Mouse (Mus musculus): ENCODE results near the gene Daam1. TPM values are rescaled to one million over a fixed set of nuclear protein-coding genes. Genes with fewer than 3 reads are reported as not detected.
A peak's percentile ranks its signal among the peaks of the same experiment; 100 is the strongest.

Daam1 gene
- polyA plus RNA-seq, 1 experiment from 2014 or later: 8.8 TPM

DNA sequence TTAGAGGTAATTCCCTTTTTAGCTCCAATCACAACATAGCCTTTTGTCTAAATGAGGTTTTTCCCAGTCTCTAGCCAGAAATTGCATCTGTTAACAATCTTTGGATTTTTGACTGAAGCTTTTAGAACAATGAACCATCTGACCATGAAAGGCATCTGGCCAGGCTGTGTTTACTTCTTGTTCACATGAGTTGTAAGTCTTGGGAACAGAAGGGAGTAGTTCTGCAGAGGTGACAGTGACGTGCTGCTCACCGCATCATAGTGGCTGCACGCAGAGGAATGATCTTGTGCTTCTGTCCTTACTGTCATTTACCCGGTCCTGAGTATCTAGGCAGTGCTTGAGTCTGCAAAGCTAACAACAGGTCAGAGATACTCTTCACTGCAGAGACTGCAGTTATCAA, 88.3 kb downstream of the Daam1 start:
- Histone ChIP-seq H3K4me2 (no peak overlapping the region), H3K27me3 (no peaks in the 10 kb centered on the region), H3K9ac (no peak overlapping the region), H3K36me3 (peaks cover 41% of the 10 kb centered on the region), H3K4me1 (replicated peaks) (peaks cover 8% of the 10 kb centered on the region), H3K27ac (no peak overlapping the region), H3K4me3 (replicated peaks) (no peak overlapping the region), H3K9me3 (replicated peaks) (no peaks in the 10 kb centered on the region)
- 82% methylated on average over 4 of the region's 4 CpGs for WGBS (ENCODE audit: insufficient replicate concordance)
- DNase-seq: no peak
- no peak for ATAC-seq (ENCODE audit: low read depth)

DNA sequence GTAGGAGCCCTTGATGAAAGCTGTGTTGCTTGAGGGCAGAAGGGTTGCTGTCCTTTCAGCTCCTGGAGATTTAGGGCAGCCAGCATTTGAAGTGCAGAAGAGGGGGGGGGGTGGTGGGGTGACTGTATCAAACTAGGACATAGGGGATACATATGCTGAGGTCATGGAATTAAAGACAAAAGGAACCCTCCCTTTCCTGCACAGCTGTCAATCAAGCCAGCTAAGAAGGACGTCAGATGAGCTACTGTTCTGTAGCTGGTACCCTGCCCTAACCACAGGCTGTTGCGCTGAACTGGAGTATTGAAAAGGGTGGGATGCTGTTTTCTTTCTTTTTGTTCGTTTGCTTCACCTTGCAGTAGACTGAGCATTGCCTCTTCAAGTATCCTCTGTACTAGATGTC, 89.1 kb downstream of the Daam1 start:
- Histone ChIP-seq H3K27ac (no peak overlapping the region), H3K4me2 (no peak overlapping the region), H3K4me1 (replicated peaks) (peaks cover 8% of the 10 kb centered on the region), H3K9ac (no peak overlapping the region), H3K9me3 (replicated peaks) (no peaks in the 10 kb centered on the region), H3K36me3 (peaks cover 43% of the 10 kb centered on the region), H3K4me3 (replicated peaks) (no peak overlapping the region), H3K27me3 (no peaks in the 10 kb centered on the region)
- no peak for DNase-seq
- WGBS (ENCODE audit: insufficient replicate concordance): 63% methylated on average over 3 of the region's 3 CpGs
- no peak for ATAC-seq (ENCODE audit: low read depth)

DNA sequence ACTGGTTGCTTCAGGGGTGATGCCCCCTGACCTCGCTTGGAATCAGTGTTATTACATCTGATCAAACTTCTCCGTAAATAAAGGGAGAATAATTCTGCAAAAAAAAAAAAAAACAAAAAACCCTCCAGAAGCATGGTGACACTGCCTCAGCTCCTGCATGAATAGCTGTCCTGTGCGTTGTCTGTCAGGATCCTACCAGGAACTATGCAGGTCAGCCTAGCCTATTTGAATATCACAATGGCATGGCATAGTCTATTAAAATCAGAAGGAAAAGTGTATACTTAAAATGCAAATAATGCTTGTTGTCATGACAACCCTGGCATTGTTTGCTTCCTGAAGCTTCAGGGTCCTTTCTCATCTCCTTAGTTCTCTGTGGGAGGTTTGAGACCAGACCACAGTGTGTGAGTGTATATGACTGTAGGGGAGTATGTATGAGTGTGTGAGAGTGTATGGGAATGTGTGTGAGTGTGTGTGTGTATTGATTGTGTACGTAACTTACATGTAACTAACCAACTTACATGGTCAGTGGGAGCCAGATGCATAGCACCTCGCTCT, 92.0 kb downstream of the Daam1 start:
- Histone ChIP-seq H3K9ac (no peak overlapping the region), H3K9me3 (replicated peaks) (no peaks in the 10 kb centered on the region), H3K4me3 (replicated peaks) (no peak overlapping the region), H3K27ac (no peak overlapping the region), H3K27me3 (no peaks in the 10 kb centered on the region), H3K4me1 (replicated peaks) (peaks cover 27% of the 10 kb centered on the region), H3K4me2 (no peak overlapping the region), H3K36me3 (peaks cover 21% of the 10 kb centered on the region)
- ATAC-seq (ENCODE audit: low read depth) (no peak), DNase-seq (no peak)
- WGBS (ENCODE audit: insufficient replicate concordance): 89% methylated on average over 5 of the region's 5 CpGs

DNA sequence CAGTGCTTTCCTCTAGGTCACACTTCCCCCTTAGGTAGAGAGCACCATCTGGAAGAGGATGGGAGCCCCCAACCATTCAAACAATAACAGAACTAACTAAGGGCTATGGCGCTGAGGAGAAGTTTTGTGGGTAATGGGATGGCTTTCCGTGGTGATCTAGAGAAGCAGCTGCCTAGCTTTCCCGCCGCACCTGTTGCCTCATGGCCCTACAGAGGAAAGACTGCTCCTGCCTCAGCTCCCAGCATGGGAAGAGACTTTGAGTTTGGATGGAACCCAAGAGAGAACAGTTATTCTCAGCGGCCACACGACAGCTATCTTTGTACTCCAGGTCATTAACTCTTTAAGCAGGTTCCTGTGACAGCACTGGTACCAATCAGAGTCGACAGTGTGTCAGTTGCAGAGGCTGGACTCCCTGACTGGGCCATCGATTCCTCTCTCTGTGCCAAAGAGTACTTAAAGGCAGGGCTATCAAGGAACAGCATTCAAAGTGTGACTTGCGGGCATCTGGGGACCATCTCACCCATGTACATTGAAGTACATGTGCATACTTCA, 94.2 kb downstream of the Daam1 start:
- 79% methylated on average over 9 of the region's 9 CpGs for WGBS (ENCODE audit: insufficient replicate concordance)
- H3K4me3 ChIP-seq (replicated peaks): no peak overlapping the region
- no peak overlapping the region for H3K27ac ChIP-seq
- peaks cover 39% of the 10 kb centered on the region for H3K4me1 ChIP-seq (replicated peaks)
- ATAC-seq (ENCODE audit: low read depth): no peak
- no peak for DNase-seq
- H3K9me3 ChIP-seq (replicated peaks): no peaks in the 10 kb centered on the region
- H3K9ac ChIP-seq: no peak overlapping the region
- no peaks in the 10 kb centered on the region for H3K27me3 ChIP-seq
- H3K36me3 ChIP-seq: peaks cover 12% of the 10 kb centered on the region; the same call in 1 of the 2 replicates
- no peak overlapping the region for H3K4me2 ChIP-seq

- Histone ChIP-seq H3K9ac (no peak overlapping the region), H3K27me3 (no peaks in the 10 kb centered on the region), H3K4me1 (replicated peaks) (peaks cover 48% of the 10 kb centered on the region), H3K4me2 (no peak overlapping the region), H3K36me3 (peaks cover 11% of the 10 kb centered on the region; the same call in 1 of the 2 replicates), H3K9me3 (replicated peaks) (no peaks in the 10 kb centered on the region), H3K4me3 (replicated peaks) (no peak overlapping the region), H3K27ac (no peak overlapping the region)
- ATAC-seq (ENCODE audit: low read depth) (no peak), DNase-seq (no peak)
- WGBS (ENCODE audit: insufficient replicate concordance): 67% methylated on average over 11 of the region's 11 CpGs
Measured at GRCm38 (mm10) chr12:71925990-71926700, 95.3 kb downstream of the Daam1 start.

DNA sequence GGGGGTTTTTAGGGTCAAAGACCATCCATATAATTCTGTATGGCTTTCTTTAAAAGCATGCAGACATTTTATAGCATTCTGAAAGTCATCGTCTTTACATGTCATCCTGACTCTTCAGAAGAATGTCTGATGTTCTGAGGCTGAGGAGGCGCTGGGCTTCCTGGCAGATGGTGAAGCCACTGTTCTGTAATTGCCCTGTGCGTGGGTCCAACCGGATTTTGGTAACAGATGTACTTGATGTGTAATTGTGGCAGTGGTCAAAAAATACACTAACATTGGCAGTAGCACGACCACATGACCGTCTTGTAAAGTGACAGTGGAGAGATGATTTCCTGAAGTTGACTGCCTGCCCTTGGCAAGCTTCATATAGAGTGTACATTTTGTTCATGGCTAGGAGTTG, 97.2 kb downstream of the Daam1 start:
- no peak overlapping the region for H3K9ac ChIP-seq
- no peak overlapping the region for H3K4me2 ChIP-seq
- no peak overlapping the region for H3K4me3 ChIP-seq (replicated peaks)
- no peak for DNase-seq
- peaks cover 8% of the 10 kb centered on the region; the same call in 1 of the 2 replicates for H3K36me3 ChIP-seq
- peaks cover 67% of the 10 kb centered on the region for H3K4me1 ChIP-seq (replicated peaks)
- no peaks in the 10 kb centered on the region for H3K27me3 ChIP-seq
- H3K27ac ChIP-seq: no peak overlapping the region
- no peaks in the 10 kb centered on the region for H3K9me3 ChIP-seq (replicated peaks)
- ATAC-seq (ENCODE audit: low read depth): no peak
- WGBS (ENCODE audit: insufficient replicate concordance): 82% methylated on average over 6 of the region's 6 CpGs

GRCm38 (mm10) chr12:71929876-71930275, 99.0 kb downstream of the Daam1 start:
- peaks cover 82% of the 10 kb centered on the region for H3K4me1 ChIP-seq (replicated peaks)
- ATAC-seq (ENCODE audit: low read depth) (peak; percentile 73), DNase-seq (peak; percentile 58)
- peaks cover 6% of the 10 kb centered on the region; the same call in 1 of the 2 replicates for H3K36me3 ChIP-seq
- H3K9me3 ChIP-seq (replicated peaks): no peaks in the 10 kb centered on the region
- no peak overlapping the region for H3K4me3 ChIP-seq (replicated peaks)
- peak overlapping the region; percentile 48 for H3K9ac ChIP-seq
- no peaks in the 10 kb centered on the region for H3K27me3 ChIP-seq
- H3K4me2 ChIP-seq: peak overlapping the region; percentile 37
- peak overlapping the region; percentile 81 for H3K27ac ChIP-seq
- WGBS (ENCODE audit: insufficient replicate concordance): 25% methylated on average over 2 of the region's 2 CpGs

- Histone ChIP-seq H3K4me1 (replicated peaks) (peaks cover 85% of the 10 kb centered on the region), H3K36me3 (peaks cover 17% of the 10 kb centered on the region), H3K9me3 (replicated peaks) (no peaks in the 10 kb centered on the region), H3K4me2 (peak overlapping the region; percentile 47), H3K27ac (peak overlapping the region; percentile 93), H3K27me3 (no peaks in the 10 kb centered on the region), H3K9ac (peak overlapping the region; percentile 40; the same call in 1 of the 2 replicates), H3K4me3 (replicated peaks) (no peak overlapping the region)
- DNase-seq (peak; percentile 79), ATAC-seq (ENCODE audit: low read depth) (peak; percentile 96)
- WGBS (ENCODE audit: insufficient replicate concordance): 20% methylated on average over 9 of the region's 9 CpGs
Measured at GRCm38 (mm10) chr12:71932433-71933386, 101.8 kb downstream of the Daam1 start.

- peak overlapping the region; percentile 93 for H3K27ac ChIP-seq
- peaks cover 32% of the 10 kb centered on the region for H3K36me3 ChIP-seq
- peak overlapping the region; percentile 18 for H3K9ac ChIP-seq
- no peak overlapping the region for H3K4me3 ChIP-seq (replicated peaks)
- no peaks in the 10 kb centered on the region for H3K27me3 ChIP-seq
- DNase-seq (no peak), ATAC-seq (ENCODE audit: low read depth) (no peak)
- H3K9me3 ChIP-seq (replicated peaks): no peaks in the 10 kb centered on the region
- H3K4me1 ChIP-seq (replicated peaks): peaks cover 75% of the 10 kb centered on the region
- peak overlapping the region; percentile 19 for H3K4me2 ChIP-seq
- WGBS (ENCODE audit: insufficient replicate concordance): 82% methylated on average over 6 of the region's 6 CpGs
Measured at GRCm38 (mm10) chr12:71933989-71934645, 103.2 kb downstream of the Daam1 start.

DNA sequence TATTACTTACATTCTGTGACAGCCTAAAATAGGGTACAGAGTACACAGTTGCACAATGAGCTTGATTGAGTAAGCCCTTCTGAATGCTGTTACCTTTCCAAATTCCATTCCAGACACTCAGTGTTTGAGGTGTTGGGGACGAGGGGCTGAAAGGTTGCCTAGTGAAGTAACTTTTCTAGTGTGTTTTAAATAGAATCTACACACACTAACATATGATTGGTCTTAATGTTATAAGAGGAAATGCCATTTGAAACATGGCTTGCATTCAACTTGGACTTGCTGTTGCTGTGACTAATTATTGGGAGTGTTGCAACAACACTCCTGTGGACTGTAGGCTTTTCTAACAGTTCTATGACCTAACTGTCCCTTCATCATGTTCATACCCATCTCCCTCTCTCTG, 105.8 kb downstream of the Daam1 start:
- ATAC-seq (ENCODE audit: low read depth): no peak
- no peak for DNase-seq
- 76% methylated on average over 1 of the region's 1 CpGs for WGBS (ENCODE audit: insufficient replicate concordance)
- Histone ChIP-seq H3K9ac (no peak overlapping the region), H3K4me3 (replicated peaks) (no peak overlapping the region), H3K27ac (peak overlapping the region; percentile 47), H3K4me1 (replicated peaks) (peaks cover 64% of the 10 kb centered on the region), H3K36me3 (peaks cover 48% of the 10 kb centered on the region), H3K27me3 (no peaks in the 10 kb centered on the region), H3K4me2 (no peak overlapping the region), H3K9me3 (replicated peaks) (no peaks in the 10 kb centered on the region)
